Mouse (Mus musculus) heart, adult 2 months (tissue): Measurements from ENCODE around the gene Gkn2. TPM values are rescaled to one million over a fixed set of nuclear protein-coding genes. Genes with fewer than 3 reads are reported as not detected.

Experiments
- DNase-seq, 2 experiments: peaks; one replicate each; pipeline ENCODE4 v3.0.0; 2021
- H3K27ac ChIP-seq: fragments of 200-600 bp; 2 replicates; pipeline ENCODE4 v1.8.1; 2022
- H3K27me3 ChIP-seq: fragments of 200-500 bp; 2 replicates; pipeline ENCODE4 v1.6.1; 2012; ENCODE audit warnings: mild to moderate bottlenecking, low read length, inconsistent platforms, mixed read lengths; ENCODE audit not compliant: control insufficient read depth, insufficient read depth
- H3K36me3 ChIP-seq: fragments of 200-500 bp; 2 replicates; pipeline ENCODE4 v1.6.1; 2012; ENCODE audit warnings: low read length, inconsistent platforms; ENCODE audit not compliant: control insufficient read depth, insufficient read depth
- H3K4me1 ChIP-seq: fragments of 200-500 bp; 2 replicates; pipeline ENCODE4 v1.6.1; 2011; ENCODE audit warnings: low read length; ENCODE audit not compliant: control insufficient read depth, insufficient read depth
- H3K4me3 ChIP-seq: fragments of 200-600 bp; 2 replicates; pipeline ENCODE4 v1.8.1; 2022
- H3K79me2 ChIP-seq: fragments of 200-500 bp; replicated peaks from 2 replicates; pipeline ENCODE4 v1.6.1; 2012; ENCODE audit warnings: mild to moderate bottlenecking, inconsistent platforms, low read length, moderate library complexity, mixed read lengths; ENCODE audit not compliant: control insufficient read depth, insufficient read depth
- H3K9ac ChIP-seq: fragments of 200-500 bp; 2 replicates; pipeline ENCODE4 v1.6.1; 2012; ENCODE audit warnings: low read depth, mild to moderate bottlenecking, control low read depth, inconsistent platforms, low read length, mixed read lengths
- CTCF ChIP-seq: fragments of 200-600 bp; IDR thresholded peaks from 2 replicates; pipeline ENCODE4 v1.8.1; 2022; ENCODE audit warnings: antibody characterized with exemption, mild to moderate bottlenecking, moderate library complexity
- EP300 ChIP-seq: fragments of 200-500 bp; IDR thresholded peaks from 2 replicates; pipeline ENCODE4 v1.6.1; 2011; ENCODE audit warnings: low read depth, low read length, control low read depth; ENCODE audit not compliant: insufficient read depth
- POLR2A ChIP-seq: fragments of 200-500 bp; IDR thresholded peaks from 2 replicates; pipeline ENCODE4 v1.6.1; 2011; ENCODE audit warnings: mild to moderate bottlenecking, low read depth, low read length, control low read depth; ENCODE audit not compliant: insufficient read depth
- WGBS: fragments of 180-500 bp; shearing (Covaris S2); methylation state at CpG from one replicate; pipeline ENCODE4 v1.1.7; 2018; 5-methylcytosine and 5-hydroxymethylcytosine counted together
- intact Hi-C: fragments of 180-260 bp; cut with DNase I; formaldehyde crosslinking; loops from one replicate; pipeline ENCODE4 v1.15.1; 2025
- long read RNA-seq: library from polyadenylated mRNA; stranded (forward); transcript quantifications from one replicate; pipeline ENCODE4 v2.0.0, GENCODE M21; 2021
- polyA plus RNA-seq: library from polyadenylated mRNA; depleted of rRNA; stranded (reverse); fragments of >200 nt; gene quantifications from 2 replicates; pipeline ENCODE4 v1.2.3, GENCODE M21; 2012; rRNA removed
- total RNA-seq, 2 experiments: library from RNA; stranded (reverse); gene quantifications; 2 replicates each; pipeline ENCODE4 v1.2.3; 2021

The Gkn2 gene
- not detected for total RNA-seq
- polyA plus RNA-seq = not detected in 2 replicates
- long read RNA-seq = 0 reads

GRCm38 (mm10) chr6:87373057-87373456 lies at the start of gene Gkn2:
Gkn2 (plus strand) TSS chr6:87373357.
- intact Hi-C loops = no loop called here
- no peak for DNase-seq
- no peak for TF ChIP-seq EP300
- no peak for TF ChIP-seq POLR2A
- TF ChIP-seq CTCF = no peak
- no peak within 1 kb of the TSS for H3K9ac ChIP-seq
- H3K4me3 ChIP-seq = no peak within 1 kb of the TSS
- no peaks in the 10 kb centered on the region for H3K36me3 ChIP-seq
- no peak within 1 kb of the TSS for H3K27ac ChIP-seq
- 85% methylated on average over 9 of the region's 9 CpGs for WGBS
- H3K27me3 ChIP-seq = no peaks in the 10 kb centered on the region; the same call in 1 of the 2 replicates
- no peaks in the 10 kb centered on the region for H3K4me1 ChIP-seq
- no peaks in the 10 kb centered on the region for H3K79me2 ChIP-seq

GRCm38 (mm10) chr6:87323381-87323780 lies 49.8 kb upstream of the Gkn2 start:
- Histone ChIP-seq H3K4me1 (peaks cover 3% of the 10 kb centered on the region), H3K27ac (no peak overlapping the region), H3K9ac (no peak overlapping the region), H3K79me2 (no peaks in the 10 kb centered on the region), H3K27me3 (no peaks in the 10 kb centered on the region), H3K4me3 (no peak overlapping the region), H3K36me3 (no peaks in the 10 kb centered on the region)
- intact Hi-C loops = loop anchor here (1.0 kb wide), 1 partner anchor 222 kb away; no protein-coding TSS in a partner anchor
- WGBS = 75% methylated on average over 2 of the region's 2 CpGs
- TF ChIP-seq CTCF (peak; percentile 72), POLR2A (no peak)
- DNase-seq = no peak

- Histone ChIP-seq H3K27me3 (no peaks in the 10 kb centered on the region), H3K36me3 (no peaks in the 10 kb centered on the region), H3K4me3 (no peak overlapping the region), H3K9ac (no peak overlapping the region), H3K4me1 (peaks cover 3% of the 10 kb centered on the region), H3K27ac (no peak overlapping the region), H3K79me2 (no peaks in the 10 kb centered on the region)
- no peak for TF ChIP-seq POLR2A
- TF ChIP-seq CTCF = no peak
- no peak for TF ChIP-seq EP300
- no peak for DNase-seq
- WGBS = 69% methylated on average over 2 of the region's 2 CpGs
- intact Hi-C loops = no loop called here
Measured at GRCm38 (mm10) chr6:87326932-87327331, 46.2 kb upstream of the Gkn2 start.

GRCm38 (mm10) chr6:87328265-87329173 lies 44.6 kb upstream of the Gkn2 start:
- Histone ChIP-seq H3K27ac (no peak overlapping the region), H3K79me2 (no peaks in the 10 kb centered on the region), H3K4me3 (no peak overlapping the region), H3K27me3 (no peaks in the 10 kb centered on the region), H3K4me1 (peaks cover 2% of the 10 kb centered on the region; the same call in 1 of the 2 replicates), H3K9ac (no peak overlapping the region), H3K36me3 (no peaks in the 10 kb centered on the region)
- TF ChIP-seq POLR2A = no peak
- TF ChIP-seq EP300 = no peak
- no peak for TF ChIP-seq CTCF
- intact Hi-C loops = no loop called here
- no peak for DNase-seq
- 65% methylated on average over 22 of the region's 22 CpGs for WGBS

GRCm38 (mm10) chr6:87332380-87332779 lies 40.8 kb upstream of the Gkn2 start:
- 61% methylated on average over 2 of the region's 2 CpGs for WGBS
- H3K4me1 ChIP-seq = no peaks in the 10 kb centered on the region
- intact Hi-C loops = no loop called here
- no peaks in the 10 kb centered on the region; the same call in 1 of the 2 replicates for H3K27me3 ChIP-seq
- DNase-seq = no peak
- no peaks in the 10 kb centered on the region for H3K36me3 ChIP-seq
- H3K79me2 ChIP-seq = no peaks in the 10 kb centered on the region
- H3K4me3 ChIP-seq = no peak overlapping the region
- no peak overlapping the region; the same call in 1 of the 2 replicates for H3K9ac ChIP-seq
- no peak overlapping the region for H3K27ac ChIP-seq
- TF ChIP-seq EP300 (no peak), CTCF (no peak), POLR2A (no peak)
